Comparison of ENCODE assay signal across 9 mouse cellular contexts in the genomic region with DNA sequence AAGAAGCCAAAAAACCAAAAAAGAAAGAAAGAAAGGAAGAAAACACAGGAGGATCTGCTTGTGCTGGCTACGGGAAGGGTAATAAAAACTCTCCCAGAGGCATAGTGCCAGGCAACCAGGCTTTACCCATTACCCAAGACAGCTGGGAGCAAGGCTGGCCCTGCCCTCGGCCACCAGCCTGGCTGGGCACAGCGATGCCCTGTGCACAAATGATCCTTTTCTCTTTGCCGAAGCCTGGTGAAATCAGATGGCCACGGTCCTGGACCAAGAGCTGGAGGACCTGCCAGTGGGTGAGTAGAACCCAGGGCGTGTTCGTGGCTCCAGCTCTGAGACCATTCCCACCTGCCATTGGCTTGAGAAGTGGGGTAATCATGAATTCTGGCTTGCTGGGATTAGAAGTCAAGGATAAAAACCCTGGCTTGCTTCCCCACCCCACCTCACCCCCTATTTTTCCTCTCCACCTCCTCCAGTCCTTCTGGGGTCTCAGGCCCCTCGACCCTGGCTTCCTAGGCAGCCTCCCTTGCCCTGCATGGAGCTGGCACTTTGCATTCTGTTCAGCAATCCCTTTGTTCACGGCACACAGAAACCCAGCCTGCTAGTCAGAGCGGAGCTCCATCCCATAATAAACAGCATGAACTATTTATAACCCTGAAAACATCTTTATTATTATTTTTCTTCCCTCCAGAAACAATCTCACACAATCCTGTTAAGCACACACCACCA.
DNase-seq lines count a peak whose midpoint lies in the region; ATAC-seq and TF ChIP-seq lines count a peak whose summit lies in the region.
"Had no signal": no experiment of that assay in that cellular context is flagged by ENCODE, and none has a peak within 500 bp of the region (broad histone marks: within the 10 kb centered on the region; RNA-seq: fewer than 3 reads in every experiment).

No protein-coding gene starts in this region.

- H3K4me3 ChIP-seq in neural tube, embryonic 11.5 days (ENCODE audit: low read depth, low read length), result no peak overlapping the region
- no peak overlapping the region for H3K4me3 ChIP-seq in forebrain, embryonic 10.5 days
- no peak overlapping the region for H3K4me3 ChIP-seq in hindbrain, embryonic 15.5 days
- peak overlapping the region; percentile 29 for H3K4me3 ChIP-seq in olfactory bulb, adult 2 months (ENCODE audit: insufficient read depth, low read depth, low read length)

- intact Hi-C loops in heart, postnatal 14 days (cut with DNase I), result no loop called here

- no peaks in the 10 kb centered on the region for H3K9me3 ChIP-seq in neural tube, embryonic 11.5 days (ENCODE audit: control insufficient read depth, low read length)
- no peaks in the 10 kb centered on the region for H3K9me3 ChIP-seq in forebrain, embryonic 10.5 days
- peaks cover 1% of the 10 kb centered on the region; the same call in 1 of the 2 replicates for H3K9me3 ChIP-seq in hindbrain, embryonic 15.5 days

- H3K27ac ChIP-seq in neural tube, embryonic 11.5 days (ENCODE audit: low read depth, low read length), result peak overlapping the region; percentile 86
- peak overlapping the region; percentile 80 for H3K27ac ChIP-seq in forebrain, embryonic 10.5 days
- peak overlapping the region; percentile 87 for H3K27ac ChIP-seq in hindbrain, embryonic 15.5 days (replicated peaks)
- peak overlapping the region; percentile 92 for H3K27ac ChIP-seq in olfactory bulb, adult 2 months (ENCODE audit: insufficient read depth, low read depth, low read length)

- peaks cover 28% of the 10 kb centered on the region for H3K4me1 ChIP-seq in neural tube, embryonic 11.5 days (ENCODE audit: control insufficient read depth, insufficient read depth, low read length)
- peaks cover 34% of the 10 kb centered on the region for H3K4me1 ChIP-seq in forebrain, embryonic 10.5 days
- peaks cover 54% of the 10 kb centered on the region for H3K4me1 ChIP-seq in hindbrain, embryonic 15.5 days (replicated peaks)
- H3K4me1 ChIP-seq in olfactory bulb, adult 2 months (ENCODE audit: control insufficient read depth, insufficient read depth, low read length), result peaks cover 53% of the 10 kb centered on the region

- H3K4me2 ChIP-seq in neural tube, embryonic 11.5 days (ENCODE audit: low read depth), result no peak overlapping the region
- peak overlapping the region; percentile 16 for H3K4me2 ChIP-seq in hindbrain, embryonic 15.5 days

- 69% methylated on average over 10 of the region's 10 CpGs for WGBS in neural tube, embryonic 11.5 days
- WGBS in forebrain, embryonic 10.5 days, result 81% methylated on average over 10 of the region's 10 CpGs
- WGBS in hindbrain, embryonic 15.5 days, result 20% methylated on average over 10 of the region's 10 CpGs
- WGBS in olfactory bulb, adult 2 months, result 20% methylated on average over 10 of the region's 10 CpGs

- no peak for ATAC-seq in neural tube, embryonic 11.5 days (ENCODE audit: insufficient read depth, low FRiP score, low TSS enrichment)
- peak; percentile 55 for ATAC-seq in hindbrain, embryonic 15.5 days (ENCODE audit: low FRiP score, low read depth)
- ATAC-seq: CD4-positive, CD25-positive, alpha-beta regulatory T cell, adult 4 months had no signal

- peak overlapping the region; percentile 39 for H3K9ac ChIP-seq in neural tube, embryonic 11.5 days (ENCODE audit: low read length)
- H3K9ac ChIP-seq in hindbrain, embryonic 15.5 days, result peak overlapping the region; percentile 26; the same call in 1 of the 2 replicates

- TF ChIP-seq POLR2A in olfactory bulb, adult 2 months (IDR thresholded peaks at IDR 0.05; ENCODE audit: insufficient read depth, low read depth, low read length), result no peak

- no peaks in the 10 kb centered on the region for H3K36me3 ChIP-seq in neural tube, embryonic 11.5 days (ENCODE audit: control insufficient read depth, insufficient read depth, low read length)
- H3K36me3 ChIP-seq in forebrain, embryonic 10.5 days (replicated peaks), result no peaks in the 10 kb centered on the region
- no peaks in the 10 kb centered on the region for H3K36me3 ChIP-seq in hindbrain, embryonic 15.5 days

- TF ChIP-seq CTCF in olfactory bulb, adult 2 months (IDR thresholded peaks at IDR 0.05; ENCODE audit: insufficient read depth, low read depth, low read length), result no peak

- H3K27me3 ChIP-seq in neural tube, embryonic 11.5 days (ENCODE audit: control insufficient read depth, insufficient read depth, low read length), result no peaks in the 10 kb centered on the region
- no peaks in the 10 kb centered on the region for H3K27me3 ChIP-seq in forebrain, embryonic 10.5 days (ENCODE audit: poor library complexity, severe bottlenecking)
- no peaks in the 10 kb centered on the region for H3K27me3 ChIP-seq in hindbrain, embryonic 15.5 days

- DNase-seq in neural tube, embryonic 11.5 days (ENCODE audit: low spot score), result no peak
- DNase-seq in neural tube, embryonic 10.5 days (ENCODE audit: extremely low spot score, low spot score), result no peak
- no peak for DNase-seq in forebrain, embryonic 10.5 days (ENCODE audit: extremely low spot score, low spot score)
- no peak for DNase-seq in thymus, postnatal 0 days (ENCODE audit: low spot score)
- no peak for DNase-seq in heart, postnatal 14 days
- no peak for DNase-seq in ovary, postnatal 10 days (ENCODE audit: low spot score)
